ENCODE assay signal across 12 mouse cellular contexts in genomic region chr5:100074571-100074970, GRCm38 (mm10). TPM values are rescaled to one million over a fixed set of nuclear protein-coding genes. Genes with fewer than 3 reads are reported as not detected.
DNase-seq lines count a peak whose midpoint lies in the region; ATAC-seq and TF ChIP-seq lines count a peak whose summit lies in the region.
"Had no signal": no experiment of that assay in that cellular context is flagged by ENCODE, and none has a peak within 500 bp of the region (broad histone marks: within the 10 kb centered on the region; RNA-seq: fewer than 3 reads in every experiment).

No protein-coding gene starts in this region.

- TF ChIP-seq CTCF in lung, embryonic 14.5 days (IDR thresholded peaks at IDR 0.05; ENCODE audit: low read depth): peak; percentile 39
- TF ChIP-seq CTCF in E14TG2a.4 (conservative IDR thresholded peaks at IDR 0.05; ENCODE audit: low read length): peak; percentile 18; the same call in 1 of the 2 replicates

- no peak overlapping the region for H3K9ac ChIP-seq in lung, embryonic 14.5 days
- H3K9ac ChIP-seq: hindbrain, embryonic 12.5 days; liver, embryonic 13.5 days; midbrain, embryonic 13.5 days had no signal

- H3K9me3 ChIP-seq in lung, embryonic 14.5 days (ENCODE audit: low read depth, low read length): no peaks in the 10 kb centered on the region
- H3K9me3 ChIP-seq in E14TG2a.4 (ENCODE audit: low read length): no peaks in the 10 kb centered on the region
- no peaks in the 10 kb centered on the region for H3K9me3 ChIP-seq in limb, embryonic 10.5 days (replicated peaks)
- H3K9me3 ChIP-seq: hindbrain, embryonic 12.5 days; liver, embryonic 13.5 days; midbrain, embryonic 13.5 days had no signal

- H3K4me2 ChIP-seq in lung, embryonic 14.5 days: no peak overlapping the region
- H3K4me2 ChIP-seq: hindbrain, embryonic 12.5 days; liver, embryonic 13.5 days; midbrain, embryonic 13.5 days had no signal

- peak; percentile 51 for ATAC-seq in frontal cortex, adult (ENCODE audit: low TSS enrichment)
- ATAC-seq in lung, embryonic 14.5 days (ENCODE audit: insufficient read depth): no peak
- ATAC-seq: midbrain, embryonic 13.5 days; Patski had no signal

- no peaks in the 10 kb centered on the region for H3K27me3 ChIP-seq in lung, embryonic 14.5 days (ENCODE audit: insufficient read depth, low read length)
- H3K27me3 ChIP-seq in E14TG2a.4 (ENCODE audit: insufficient read depth, low read length): no peaks in the 10 kb centered on the region
- H3K27me3 ChIP-seq in limb, embryonic 10.5 days (ENCODE audit: low read depth, poor library complexity, severe bottlenecking): no peaks in the 10 kb centered on the region
- H3K27me3 ChIP-seq: hindbrain, embryonic 12.5 days; liver, embryonic 13.5 days; midbrain, embryonic 13.5 days; Patski had no signal

- H3K4me3 ChIP-seq in lung, embryonic 14.5 days (ENCODE audit: low read depth, low read length): no peak overlapping the region
- H3K4me3 ChIP-seq in E14TG2a.4 (replicated peaks; ENCODE audit: low read length): no peak overlapping the region
- H3K4me3 ChIP-seq in limb, embryonic 10.5 days: no peak overlapping the region
- H3K4me3 ChIP-seq: hindbrain, embryonic 12.5 days; liver, embryonic 13.5 days; midbrain, embryonic 13.5 days had no signal

- H3K4me1 ChIP-seq in lung, embryonic 14.5 days (ENCODE audit: insufficient read depth): 0 out of 2 replicates have a peak, but pooled peaks cover 10% of the 10 kb centered on the region
- H3K4me1 ChIP-seq in E14TG2a.4 (replicated peaks; ENCODE audit: low read depth, low read length): peaks cover 32% of the 10 kb centered on the region
- peaks cover 18% of the 10 kb centered on the region for H3K4me1 ChIP-seq in limb, embryonic 10.5 days

- H3K27ac ChIP-seq in lung, embryonic 14.5 days (ENCODE audit: low read depth): no peak overlapping the region
- no peak overlapping the region for H3K27ac ChIP-seq in limb, embryonic 10.5 days
- H3K27ac ChIP-seq: hindbrain, embryonic 12.5 days; liver, embryonic 13.5 days; midbrain, embryonic 13.5 days had no signal

- 54% methylated on average over 4 of the region's 4 CpGs for WGBS in lung, embryonic 14.5 days
- 67% methylated on average over 4 of the region's 4 CpGs for WGBS in limb, embryonic 10.5 days

- peaks cover 23% of the 10 kb centered on the region for H3K36me3 ChIP-seq in lung, embryonic 14.5 days (ENCODE audit: insufficient read depth)
- peaks cover 62% of the 10 kb centered on the region for H3K36me3 ChIP-seq in E14TG2a.4 (ENCODE audit: insufficient read depth, low read length)
- H3K36me3 ChIP-seq in limb, embryonic 10.5 days: peaks cover 38% of the 10 kb centered on the region

- no peak for DNase-seq in frontal cortex, postnatal 10 days (ENCODE audit: low spot score in 2 of 2)
- peak; percentile 44 for DNase-seq in lung, embryonic 14.5 days
- DNase-seq in lung, postnatal 14 days: no peak
- DNase-seq in cerebellum, adult 9-11 months: peak; percentile 32
- no peak for DNase-seq in limb, embryonic 10.5 days (ENCODE audit: low spot score)
- no peak for DNase-seq in adrenal gland, postnatal 4 days (ENCODE audit: low spot score in 2 of 2)
- DNase-seq: liver, embryonic 13.5 days had no signal

RNA-seq across cellular contexts. Expression of gene Enoph1, which starts 34.8 kb away (rescaled TPM):
- polyA plus RNA-seq in lung, embryonic 14.5 days (2014; fragmentation: Nextera tagmentation; extraction: Ambion mirVana): 47.9 and 50.8 TPM in 2 replicates
- polyA plus RNA-seq in limb, embryonic 10.5 days (2016; fragmentation: Nextera tagmentation; extraction: Ambion mirVana): 62.9 and 75.2 TPM in 2 replicates
- 10 to 100 TPM; 41.5 to 42.1 TPM for total RNA-seq in adrenal gland, postnatal 4 days (2021)

RNA-seq across cellular contexts. Expression of gene Hnrnpdl, which starts 35.1 kb away (rescaled TPM):
- polyA plus RNA-seq in lung, embryonic 14.5 days (2014; fragmentation: Nextera tagmentation; extraction: Ambion mirVana): 200 and 204 TPM in 2 replicates
- polyA plus RNA-seq in limb, embryonic 10.5 days (2016; fragmentation: Nextera tagmentation; extraction: Ambion mirVana): 210 and 253 TPM in 2 replicates
- total RNA-seq in adrenal gland, postnatal 4 days (2021): 100 to 1,000 TPM; 223 to 234 TPM

Comparison
In these comparisons a context has a peak if more than half of its experiments do, and no peak if none do; other contexts are left out.
1. DNase-seq: peak in lung, embryonic 14.5 days (single experiment) and cerebellum, adult 9-11 months (single experiment); none in frontal cortex, postnatal 10 days (0 of 2), lung, postnatal 14 days (single experiment), limb, embryonic 10.5 days (single experiment) and adrenal gland, postnatal 4 days (0 of 2).